Mouse (Mus musculus): ENCODE data around the gene Hmbs.
"Not testable (repeated sequence)": the region's sequence is repeated elsewhere in the genome, so short reads cannot be mapped to it uniquely, and the experiment has no call there.

Gene Hmbs

DNA sequence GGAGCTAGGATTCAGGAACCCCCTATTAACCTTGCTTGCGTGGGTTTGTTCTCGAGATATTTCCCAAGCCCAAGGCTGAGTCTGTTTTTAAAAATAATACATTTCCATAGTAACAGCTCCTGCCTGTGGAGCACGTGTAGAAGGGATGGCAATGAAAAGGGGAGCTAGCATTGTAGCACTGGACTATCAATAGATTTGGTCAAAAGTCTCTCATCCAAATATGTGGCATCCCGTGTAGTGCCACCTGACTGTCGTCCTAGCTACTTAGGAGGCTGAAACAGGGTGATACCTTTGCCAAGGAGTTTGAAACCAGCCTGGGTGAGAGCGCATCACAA is 23.3 kb downstream of the Hmbs start:
- no peak for DNase-seq

DNA sequence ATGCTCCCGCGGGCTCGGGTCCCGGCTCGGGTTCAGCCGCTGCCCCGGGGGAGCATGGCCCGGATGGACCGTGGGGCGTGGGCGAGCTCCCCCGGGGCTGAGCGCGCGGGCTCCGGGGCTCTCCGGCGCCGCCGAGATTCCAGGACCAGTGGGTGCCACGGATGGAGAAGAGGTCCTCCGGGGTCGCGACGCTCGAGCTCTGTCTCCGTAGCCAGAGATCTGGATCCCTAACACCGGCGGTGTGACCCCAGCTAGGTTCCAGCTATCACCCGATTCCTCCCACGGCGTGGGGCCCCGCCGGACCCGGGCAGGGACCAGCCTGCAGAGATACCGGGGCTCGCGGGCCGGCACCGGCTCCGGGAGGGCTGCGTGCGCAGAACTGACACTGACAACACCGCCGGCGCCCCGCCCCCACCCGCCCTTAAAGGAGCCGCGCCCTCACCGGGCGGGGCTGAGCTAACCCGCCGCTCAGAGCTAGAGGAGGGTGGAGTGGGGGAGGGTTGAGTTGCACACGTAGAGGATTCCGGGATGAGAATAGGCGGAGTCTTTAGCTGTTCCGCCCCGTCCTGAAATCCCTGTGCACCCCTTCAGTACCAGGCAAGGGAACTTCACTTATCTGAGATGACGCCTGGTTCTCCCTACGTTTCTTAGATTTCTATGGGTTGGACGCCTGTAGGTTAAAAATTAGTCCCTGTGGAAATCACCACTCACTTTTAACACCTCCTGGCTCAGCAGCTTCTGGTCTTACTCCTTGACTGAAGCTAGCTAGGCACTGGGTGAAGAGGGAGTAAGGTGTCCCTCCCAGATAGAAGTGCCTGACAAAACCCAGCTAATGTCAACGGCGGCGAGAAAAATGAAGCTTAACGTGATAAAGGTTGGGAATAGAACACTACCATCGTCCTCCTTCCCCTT is 23.9 kb downstream of the Hmbs start, which contains the start of gene C2cd2l:
Gene C2cd2l (minus strand): TSS at position 399 of the 912 bp plus-strand sequence.
- DNase-seq = peak; percentile 95

GRCm38 (mm10) chr9:44319105-44319886 is 24.7 kb downstream of the Hmbs start:
- peak; percentile 59 for DNase-seq

DNA sequence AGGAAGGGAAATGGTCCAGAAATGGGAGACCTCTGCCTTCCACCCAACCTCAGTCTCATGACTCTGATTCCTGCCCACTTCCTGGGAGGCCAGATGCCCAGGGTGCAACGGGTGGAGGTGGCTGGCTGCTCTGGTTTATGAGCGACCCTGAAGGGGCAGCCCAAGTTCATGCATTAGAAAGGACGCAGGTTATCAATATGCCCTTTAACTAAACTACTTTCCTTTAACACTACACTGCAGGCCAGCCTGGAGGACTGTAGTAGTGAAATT is 25.3 kb downstream of the Hmbs start:
- DNase-seq = peak; percentile 58

GRCm38 (mm10) chr9:44318076-44318825 is 25.8 kb downstream of the Hmbs start:
- peak; percentile 69 for DNase-seq

GRCm38 (mm10) chr9:44317452-44317851 is 26.6 kb downstream of the Hmbs start:
- no peak for DNase-seq

GRCm38 (mm10) chr9:44314910-44315309 is 29.1 kb downstream of the Hmbs start:
- no peak for DNase-seq

DNA sequence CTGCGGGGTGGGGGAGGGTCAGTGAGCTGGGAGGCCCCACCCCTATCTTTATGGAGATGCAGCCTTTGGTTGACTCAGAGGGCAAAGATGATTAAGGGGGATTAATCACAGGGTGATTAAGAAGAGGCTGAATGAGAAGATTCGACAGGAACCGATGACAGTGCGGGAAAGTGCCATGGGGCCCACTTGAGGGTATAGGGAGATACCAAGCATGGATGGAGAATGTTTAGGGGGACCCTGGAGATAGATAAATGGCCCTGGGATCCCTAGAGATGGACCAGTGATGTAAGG is 29.8 kb downstream of the Hmbs start:
- DNase-seq = no peak

GRCm38 (mm10) chr9:44313476-44314256 is 30.4 kb downstream of the Hmbs start:
- no peak for DNase-seq

DNA sequence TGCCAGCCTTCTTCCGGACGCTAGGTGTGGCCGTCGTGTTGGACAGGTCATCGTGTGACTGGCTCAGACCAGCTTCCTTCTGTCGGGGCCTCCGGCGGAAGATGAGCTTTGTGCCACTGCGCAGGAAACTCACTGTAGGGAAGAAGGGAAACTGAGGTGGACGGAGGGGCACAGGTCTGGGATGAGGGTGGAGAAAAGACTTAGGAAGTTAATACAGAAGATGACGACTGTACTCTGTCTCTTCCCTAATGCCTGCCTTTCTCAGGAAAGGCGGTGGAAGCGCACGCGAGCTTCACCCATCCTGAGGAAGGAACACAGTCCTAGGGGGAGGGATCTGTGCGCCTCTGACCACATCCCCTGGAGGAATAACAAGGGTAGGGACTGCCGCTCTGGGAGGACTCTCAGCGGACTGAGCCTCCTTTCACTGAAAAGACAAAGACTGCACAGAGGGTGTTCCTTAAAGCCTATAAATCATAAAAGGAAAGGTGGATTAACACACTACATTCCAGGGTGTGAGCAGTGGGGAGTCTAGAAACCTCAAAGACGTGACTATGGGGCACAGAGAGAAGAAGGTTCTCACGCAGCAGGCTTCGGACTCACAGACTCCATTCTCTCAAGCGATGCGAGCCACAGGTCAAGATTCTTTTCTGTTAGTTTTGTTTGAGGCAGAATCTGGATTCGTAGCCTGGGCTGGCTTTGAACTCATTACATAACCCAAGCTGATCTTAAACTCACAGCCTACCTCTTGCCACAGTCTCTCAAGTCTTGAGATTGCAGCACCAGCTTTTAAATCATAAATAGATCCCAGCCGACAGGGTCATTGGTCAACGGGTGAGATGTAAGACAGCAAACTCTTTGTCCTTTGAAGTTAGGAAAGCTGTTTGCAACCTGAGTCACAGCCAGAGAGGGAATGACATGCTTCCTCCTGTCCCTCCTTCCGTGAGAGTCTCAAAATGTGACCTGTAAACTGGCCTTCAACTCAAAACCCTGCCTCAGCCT is 32.6 kb downstream of the Hmbs start:
- DNase-seq = peak; percentile 66

DNA sequence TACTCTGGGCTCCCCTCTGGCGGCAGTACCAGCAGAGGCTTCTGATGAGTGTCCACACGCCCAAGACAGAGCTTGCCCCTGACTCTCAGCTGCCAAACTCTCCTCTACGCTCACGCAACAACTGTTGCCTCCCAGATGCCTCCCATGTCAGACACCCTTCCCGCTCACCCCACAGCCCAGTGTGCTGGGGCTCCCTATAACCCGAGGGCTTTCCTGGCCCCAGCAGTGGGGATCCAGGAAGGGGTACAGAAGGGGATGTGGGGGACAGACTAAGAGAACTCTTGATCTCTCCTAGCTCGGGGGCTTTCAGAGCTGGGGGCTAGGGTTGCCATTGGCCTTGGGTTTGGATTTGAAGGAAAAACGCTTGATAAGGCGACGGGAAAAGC is 33.3 kb downstream of the Hmbs start:
- DNase-seq = no peak

DNA sequence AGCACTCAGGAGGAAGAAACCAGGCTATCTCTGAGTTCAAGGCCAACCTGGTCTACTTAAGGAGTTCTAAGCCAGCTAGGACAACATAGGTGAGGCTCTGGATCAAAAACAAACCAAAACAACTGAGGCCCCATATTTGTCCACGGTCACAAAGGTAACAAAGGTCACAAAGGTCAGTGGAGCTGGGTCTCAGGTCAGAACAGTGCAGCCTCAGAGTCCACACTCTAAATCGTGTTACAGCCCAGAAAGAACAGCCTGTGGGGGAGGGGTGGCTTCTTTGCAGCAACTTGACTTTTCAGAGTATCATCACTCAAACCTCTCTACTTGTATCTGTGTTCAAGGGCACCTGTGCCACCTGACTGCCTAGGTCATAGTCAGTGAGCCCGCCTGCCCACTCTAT is 34.3 kb downstream of the Hmbs start:
- no peak for DNase-seq

DNA sequence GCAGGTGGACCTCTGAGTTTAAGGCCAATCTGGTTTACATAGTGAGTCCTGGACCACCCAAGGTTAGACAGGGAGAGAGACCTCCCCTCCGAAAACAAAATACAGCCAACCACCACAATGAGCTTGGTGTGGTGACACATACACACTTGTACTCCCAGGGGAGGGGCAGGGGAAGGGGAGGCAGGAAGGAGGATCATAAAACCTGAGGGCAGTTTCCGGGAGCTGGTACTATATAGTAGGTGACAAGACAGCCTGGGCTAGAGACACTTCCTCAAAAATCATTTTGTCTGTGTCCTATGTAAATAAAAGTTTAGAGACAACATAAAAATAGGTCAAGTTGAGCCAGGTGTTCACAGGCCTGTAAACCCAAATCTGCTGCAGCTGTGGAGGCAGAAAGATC is 36.8 kb downstream of the Hmbs start:
- DNase-seq = no peak

- DNase-seq = no peak
Measured at GRCm38 (mm10) chr9:44306532-44306931, 37.5 kb downstream of the Hmbs start.

DNA sequence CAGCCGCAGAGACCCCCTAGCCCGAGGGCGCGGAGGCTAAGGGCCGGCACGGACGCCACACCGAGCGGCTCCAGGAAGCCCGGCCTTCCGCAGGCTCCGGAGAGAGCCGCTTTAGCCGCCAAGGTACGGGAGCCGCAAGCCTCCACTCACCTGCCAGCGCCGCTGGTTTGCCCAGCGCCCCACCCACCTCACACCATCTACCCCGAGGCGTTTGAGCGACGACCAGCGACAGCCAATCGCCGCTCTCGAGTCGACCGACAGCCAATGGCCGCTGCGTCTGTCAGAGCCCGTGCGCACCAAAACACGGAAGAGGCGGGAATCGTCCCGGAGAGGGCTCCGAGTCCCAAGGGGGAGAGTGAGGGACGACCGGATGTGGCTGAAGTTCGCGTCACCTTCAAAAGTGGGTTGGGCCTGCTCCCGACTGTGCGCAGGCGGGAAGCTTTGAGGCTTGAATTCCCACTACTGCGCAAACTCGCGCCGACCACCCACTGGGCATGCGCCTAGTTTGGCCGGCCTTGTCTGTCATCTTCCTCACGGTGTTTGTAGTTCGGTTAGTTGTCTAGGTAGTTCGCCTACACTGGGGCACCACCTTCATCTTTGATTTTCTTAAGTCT is 38.5 kb downstream of the Hmbs start, which contains the start of gene Hinfp:
Gene Hinfp (minus strand): TSS at position 206 of the 614 bp plus-strand sequence.
- DNase-seq = peak; percentile 99

GRCm38 (mm10) chr9:44300001-44300400 is 44.0 kb downstream of the Hmbs start:
- DNase-seq = not testable (repeated sequence)

GRCm38 (mm10) chr9:44292490-44292889 is 51.5 kb downstream of the Hmbs start:
- peak; percentile 73 for DNase-seq

DNA sequence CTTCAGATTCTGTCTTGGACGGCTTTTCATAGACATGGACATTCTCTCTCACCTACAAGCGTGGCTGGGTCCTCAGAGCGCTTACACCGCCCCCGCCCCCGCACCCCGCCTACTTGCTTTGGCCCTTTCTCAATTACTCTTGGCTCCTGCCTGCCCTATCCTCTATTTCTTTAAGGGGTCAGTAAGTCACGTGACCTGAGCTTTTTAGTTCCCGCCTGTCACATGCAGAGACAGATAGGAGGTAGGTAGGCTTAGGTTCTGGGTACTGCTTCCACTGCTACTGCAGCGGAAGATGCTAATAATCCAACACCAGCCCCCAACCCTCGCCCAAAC is 55.1 kb downstream of the Hmbs start:
- no peak for DNase-seq

DNA sequence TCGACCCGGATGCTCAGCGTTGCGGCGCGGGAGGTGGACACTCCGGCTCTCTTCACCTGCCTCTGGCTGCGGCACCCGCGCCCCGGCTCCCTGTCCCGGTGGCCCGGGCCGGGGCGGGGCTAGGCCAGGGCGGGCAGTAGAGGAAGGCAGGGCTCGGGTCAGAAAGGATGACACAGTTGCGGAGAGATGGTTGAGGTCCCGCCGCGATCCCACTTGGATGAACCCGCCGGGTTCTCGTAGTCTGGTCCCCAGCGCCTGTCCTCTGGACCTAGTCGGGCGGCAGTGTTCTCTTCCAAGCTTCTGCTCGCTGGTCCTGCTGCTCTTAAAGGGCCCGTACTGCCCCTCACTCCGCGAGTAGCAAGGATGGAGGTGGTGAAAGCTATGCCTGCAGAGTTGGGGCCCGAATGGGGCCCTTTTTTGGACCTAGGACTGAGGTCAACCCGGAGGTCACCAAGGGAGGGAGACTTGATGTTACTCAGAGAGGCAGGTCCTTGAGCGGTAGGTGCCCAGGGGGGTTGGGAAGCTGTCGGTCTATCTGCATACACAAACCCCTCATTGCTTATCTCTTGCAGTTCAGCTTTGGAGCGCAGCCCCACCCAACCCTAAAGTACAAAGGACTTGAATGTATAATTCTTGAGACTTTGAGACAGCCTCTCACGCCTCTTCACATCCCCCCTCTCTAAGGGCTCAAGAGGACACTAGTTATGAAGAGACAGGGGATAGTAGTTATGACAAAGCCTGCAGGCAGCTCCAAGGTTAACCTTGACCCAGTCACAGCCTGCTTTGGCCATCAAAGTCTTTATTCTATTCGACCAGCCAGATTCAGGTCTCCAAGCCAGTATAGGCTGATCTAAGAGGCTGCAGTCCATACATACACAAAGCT is 55.7 kb downstream of the Hmbs start, which contains the start of gene Abcg4:
Gene Abcg4 (minus strand): TSS at position 540 of the 883 bp plus-strand sequence.
- peak; percentile 50 for DNase-seq
